Mouse (Mus musculus): ENCODE data around the gene Btn1a1.

- no peak for TF ChIP-seq POLR2A (IDR thresholded peaks at IDR 0.05; ENCODE audit: extremely low read depth, insufficient read depth, low read length)
- TF ChIP-seq CTCF (IDR thresholded peaks at IDR 0.05; ENCODE audit: extremely low read depth, insufficient read depth, low read length), result no peak
These were observed 37.2 kb upstream of the Btn1a1 start for GRCm38 (mm10) chr13:23502916-23503315.

Measured in cortical plate, adult 2 months (tissue).